Mouse (Mus musculus) embryonic fibroblast, embryonic 13.5 days (primary cell): ENCODE measurements at regions not wholly inside any gene's neighbourhood (a gene's known extent, or its start where the extent isn't known, plus 50 kb on each side); places are given as distances from the start of the nearest gene placed in this dataset.

Experiments
- CTCF ChIP-seq: IDR thresholded peaks from 2 replicates; pipeline ENCODE4 v1.5.1; 2011; ENCODE audit warnings: mild to moderate bottlenecking, control low read depth, low read length, moderate library complexity, borderline replicate concordance; ENCODE audit not compliant: insufficient read depth
- POLR2A ChIP-seq: IDR thresholded peaks from 2 replicates; pipeline ENCODE4 v1.6.1; 2011; ENCODE audit warnings: low read depth, mild to moderate bottlenecking, control low read depth, low read length, moderate library complexity

- TF ChIP-seq CTCF (no peak), POLR2A (no peak)
These were observed 261.2 kb upstream of the Npvf start for GRCm38 (mm10) chr6:50915166-50916030.
